Mouse (Mus musculus): ENCODE measurements at regions not wholly inside any gene's neighbourhood (a gene's known extent, or its start where the extent isn't known, plus 50 kb on each side); places are given as distances from the start of the nearest gene placed in this dataset.

DNA sequence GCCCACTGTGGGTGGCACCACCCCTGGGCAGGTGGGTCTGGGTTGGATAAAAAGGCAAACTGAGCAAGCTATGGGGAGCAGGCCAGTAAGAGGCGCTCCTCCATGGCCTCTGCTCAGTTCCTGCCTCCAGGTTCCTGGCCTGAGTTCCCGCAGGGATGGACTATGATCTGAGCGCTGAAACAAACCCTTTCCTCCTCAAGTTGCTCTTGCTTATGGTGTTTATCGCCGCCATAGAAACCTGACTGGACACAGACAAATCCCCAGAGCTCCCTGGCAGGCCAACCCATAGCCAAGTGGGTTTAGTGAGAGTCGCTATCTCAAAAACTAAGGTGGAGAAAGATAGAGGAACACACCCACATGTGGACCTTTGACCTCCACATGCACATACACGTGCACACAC is 67.2 kb upstream of the Ptpn1 start:
- TF ChIP-seq CTCF (IDR thresholded peaks at IDR 0.05; ENCODE audit: insufficient read depth, low read depth, low read length) (no peak), POLR2A (IDR thresholded peaks at IDR 0.05; ENCODE audit: insufficient read depth, low read depth, low read length) (no peak)
